Mouse (Mus musculus) left cerebral cortex, adult 18-20 months (tissue): Measurements from ENCODE around the gene Magi2. TPM values are rescaled to one million over a fixed set of nuclear protein-coding genes. Genes with fewer than 3 reads are reported as not detected.
"Not testable (repeated sequence)": the region's sequence is repeated elsewhere in the genome, so short reads cannot be mapped to it uniquely, and the experiment has no call there.

Experiments
- DNase-seq, 2 experiments: peaks; one replicate each; pipeline ENCODE4 v3.0.0; 2021 to 2022; ENCODE audit warnings: low spot score in 2 of 2, mixed read lengths in 1 of 2
- total RNA-seq, 2 experiments: library from RNA; stranded (reverse); gene quantifications; 2 replicates each; pipeline ENCODE4 v1.2.3; 2021

Magi2 gene
- total RNA-seq, 2 experiments from 2014 or later: 125 to 134 TPM

DNA sequence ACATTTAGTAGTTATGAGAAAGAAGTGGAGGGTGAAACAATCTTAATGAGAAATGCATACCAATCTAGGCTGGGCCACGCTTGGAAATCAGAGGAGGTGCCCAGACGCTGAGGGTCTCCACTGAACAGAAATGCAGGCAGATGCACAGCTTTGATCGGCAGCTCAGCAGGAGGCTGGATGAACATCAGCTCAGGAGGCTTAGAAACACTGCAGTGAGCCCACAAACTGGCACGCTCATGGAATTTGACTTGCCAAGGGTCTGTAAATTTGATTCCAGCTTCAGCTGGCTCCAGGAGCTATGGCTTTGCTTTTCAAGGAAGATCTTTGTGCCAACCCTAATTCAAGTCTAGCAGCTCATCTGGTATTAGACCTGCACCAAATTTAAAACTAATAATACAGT lies 187.7 kb downstream of the Magi2 start:
- no peak for DNase-seq

DNA sequence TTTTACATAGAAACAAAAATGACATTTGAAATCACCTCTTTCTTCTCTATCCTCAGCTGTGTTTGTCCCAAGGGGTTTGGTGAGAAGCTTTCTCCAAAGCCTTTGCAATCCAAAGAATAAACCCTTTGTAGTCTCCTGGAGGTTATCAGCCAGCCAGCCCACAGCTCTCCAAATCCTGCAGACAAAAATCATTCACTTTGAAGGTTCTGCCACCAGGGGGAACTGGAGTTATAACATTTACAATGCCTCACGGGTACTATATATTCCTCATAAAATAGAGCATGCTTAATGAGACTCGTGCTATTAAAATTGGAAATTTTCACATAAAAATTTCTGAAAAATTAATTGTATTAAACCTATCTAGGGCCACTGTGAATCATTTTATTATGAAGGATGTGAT lies 202.5 kb downstream of the Magi2 start:
- peak; percentile 60 to 76 for DNase-seq

DNA sequence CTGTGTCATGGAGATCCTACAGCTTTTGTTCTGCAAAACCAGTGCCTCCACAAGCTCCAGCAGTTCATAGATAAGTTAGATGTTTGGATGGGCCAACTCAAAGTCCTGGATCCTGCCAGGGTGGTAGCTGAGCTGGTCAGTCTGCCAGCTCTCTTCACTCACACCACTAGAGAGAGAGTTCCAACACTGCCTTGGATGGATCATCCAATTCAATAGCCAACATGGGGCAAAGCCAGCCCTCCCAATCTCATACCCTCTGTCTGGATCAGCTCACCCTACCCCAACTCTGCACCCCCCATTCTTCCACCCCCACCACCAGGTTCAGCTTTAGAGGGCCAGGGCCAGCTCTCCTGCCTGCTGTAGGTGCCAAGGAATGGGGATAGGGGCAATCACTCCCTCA lies 235.7 kb downstream of the Magi2 start:
- no peak for DNase-seq

DNA sequence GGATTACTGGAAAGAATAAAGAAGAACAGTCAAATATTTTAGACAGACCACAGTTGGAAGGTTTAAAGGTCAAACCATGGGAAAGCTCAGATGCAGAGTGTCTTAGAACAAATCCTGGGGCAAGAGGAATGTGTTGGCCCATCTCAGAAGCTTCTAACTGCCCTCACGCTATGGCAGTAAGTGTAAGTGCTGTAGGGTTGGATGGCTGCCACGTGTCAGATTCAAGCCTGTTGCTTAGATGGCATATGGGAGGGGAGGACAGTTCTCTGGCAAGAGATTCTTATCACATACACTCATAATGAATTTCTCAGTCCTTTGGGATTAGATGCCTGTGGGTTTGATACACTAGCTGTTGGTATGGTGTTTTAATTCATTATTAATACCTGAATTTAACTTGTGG lies 238.5 kb downstream of the Magi2 start:
- no peak for DNase-seq

DNA sequence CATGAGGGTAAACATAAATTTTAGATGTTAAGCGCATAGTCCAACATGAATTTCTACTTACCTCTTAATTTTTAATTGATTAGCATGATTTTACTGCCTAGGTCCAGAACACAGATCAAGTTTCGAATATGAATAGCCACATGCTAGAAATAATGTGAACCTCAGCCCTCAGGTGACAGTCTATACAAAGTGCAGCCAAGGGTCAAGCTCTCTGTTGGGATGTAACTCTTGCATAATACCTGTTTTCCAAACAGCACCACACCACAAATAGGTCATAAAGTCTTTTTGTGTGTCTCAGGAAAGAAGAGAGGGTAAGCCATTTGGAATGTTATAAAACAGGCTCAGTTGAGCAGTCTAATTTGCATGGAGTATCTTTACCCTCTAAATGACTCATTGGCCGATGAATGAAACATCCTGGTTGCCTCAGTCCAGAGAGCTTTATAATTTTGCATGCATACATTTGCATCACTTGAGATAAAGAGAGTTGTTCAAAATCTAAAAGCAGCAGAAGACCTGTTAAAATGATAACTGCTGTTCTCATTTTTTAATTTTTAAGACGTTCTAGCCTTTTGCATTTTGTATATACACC lies 246.1 kb downstream of the Magi2 start:
- DNase-seq: no peak

DNA sequence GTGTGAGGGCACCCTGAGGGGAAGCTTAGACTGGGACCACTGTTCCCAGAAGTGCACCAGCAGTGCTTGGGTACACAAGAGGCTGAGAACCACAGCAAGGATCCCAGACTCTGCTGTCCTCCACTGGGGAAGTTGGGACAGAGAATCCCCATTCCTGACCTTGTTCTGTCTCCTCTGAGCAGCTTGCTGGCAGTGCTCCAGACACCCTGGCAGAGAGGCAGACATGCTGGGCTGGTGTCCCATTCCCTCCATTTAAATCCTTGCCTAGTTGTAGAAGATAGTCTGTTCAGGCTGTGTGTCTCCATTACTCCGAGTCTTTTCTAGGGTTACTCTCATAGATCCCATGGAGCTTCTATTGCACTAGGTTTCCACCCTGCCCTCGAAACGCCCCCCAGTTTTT lies 256.1 kb downstream of the Magi2 start:
- DNase-seq: peak in 1 of 2 experiments; percentile 22

DNA sequence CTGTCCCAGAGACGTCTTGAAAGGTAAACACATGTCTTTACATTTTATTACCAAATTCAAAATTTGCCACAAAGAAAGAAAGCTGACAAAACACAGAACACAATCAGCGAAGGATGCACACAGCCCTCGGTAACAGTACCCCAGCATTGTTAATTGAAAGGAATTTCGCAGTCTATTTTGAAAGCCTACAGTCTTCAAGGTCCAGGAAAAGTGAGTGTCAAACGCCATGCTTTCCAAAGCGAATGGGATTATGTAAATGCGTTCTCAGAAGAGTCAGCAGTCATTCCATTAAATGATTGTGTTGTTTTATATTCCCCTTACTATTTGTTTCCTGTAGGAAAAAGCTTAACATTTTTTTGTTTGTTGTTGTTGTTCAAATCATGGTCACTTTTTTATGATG lies 261.1 kb downstream of the Magi2 start:
- no peak for DNase-seq

DNA sequence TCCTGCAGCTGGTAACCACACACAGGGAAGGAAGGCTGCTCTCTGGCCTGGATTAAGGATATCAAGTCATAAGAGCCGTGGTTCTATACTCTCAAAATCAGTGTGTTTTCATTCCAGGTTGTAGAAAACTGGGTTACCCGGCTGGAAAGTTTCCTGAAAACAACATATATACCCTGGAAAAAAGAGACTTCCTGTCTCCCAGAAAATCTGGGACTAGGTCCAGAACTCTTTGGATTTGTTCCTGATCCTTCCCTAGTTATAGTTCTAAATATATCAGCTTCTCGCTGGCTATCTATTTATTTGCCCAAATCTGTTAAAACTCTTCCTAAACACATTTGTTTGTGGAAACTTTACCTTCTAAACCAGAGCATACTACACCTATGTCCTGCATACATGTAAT lies 274.2 kb downstream of the Magi2 start:
- DNase-seq: peak in 1 of 2 experiments; percentile 33

DNA sequence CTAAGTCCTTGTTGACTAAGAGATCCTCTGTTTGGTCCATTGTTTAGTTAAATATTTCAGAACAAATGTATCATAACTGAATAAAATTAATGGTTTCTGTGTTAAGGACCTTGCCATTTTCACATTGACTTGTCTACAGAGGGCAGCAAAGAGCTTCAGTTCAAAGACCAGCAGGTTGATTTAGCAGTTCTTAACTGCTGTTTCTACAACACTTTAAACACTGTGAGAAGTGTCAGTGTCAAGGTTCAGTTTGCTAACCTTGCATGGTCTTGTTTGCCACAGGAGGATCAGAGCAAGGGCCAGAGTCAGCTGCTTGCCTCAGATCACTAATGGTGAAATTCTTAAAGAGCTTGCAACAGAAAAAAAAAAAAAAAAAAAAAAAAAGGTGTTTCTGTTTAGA lies 295.3 kb downstream of the Magi2 start:
- DNase-seq: peak in 1 of 2 experiments; percentile 28

DNA sequence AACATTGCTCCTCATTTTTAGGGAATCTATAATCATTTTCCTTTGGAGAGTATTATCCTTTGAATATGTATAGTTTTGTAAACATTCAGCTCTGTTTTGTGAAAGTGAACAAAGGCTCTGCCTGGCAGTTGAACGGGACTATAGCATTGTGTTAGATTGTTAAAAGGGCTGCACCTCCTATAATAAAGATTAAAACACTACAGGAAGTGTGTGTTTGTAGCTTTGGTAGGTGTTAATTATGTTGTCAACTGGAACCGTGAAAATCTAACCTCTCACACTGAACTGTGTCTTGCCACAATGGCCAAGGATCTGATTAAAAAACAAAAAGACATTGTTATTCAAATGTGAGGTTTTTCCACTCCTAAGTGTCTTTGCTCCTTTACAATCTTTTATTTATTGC lies 312.5 kb downstream of the Magi2 start:
- DNase-seq: no peak

DNA sequence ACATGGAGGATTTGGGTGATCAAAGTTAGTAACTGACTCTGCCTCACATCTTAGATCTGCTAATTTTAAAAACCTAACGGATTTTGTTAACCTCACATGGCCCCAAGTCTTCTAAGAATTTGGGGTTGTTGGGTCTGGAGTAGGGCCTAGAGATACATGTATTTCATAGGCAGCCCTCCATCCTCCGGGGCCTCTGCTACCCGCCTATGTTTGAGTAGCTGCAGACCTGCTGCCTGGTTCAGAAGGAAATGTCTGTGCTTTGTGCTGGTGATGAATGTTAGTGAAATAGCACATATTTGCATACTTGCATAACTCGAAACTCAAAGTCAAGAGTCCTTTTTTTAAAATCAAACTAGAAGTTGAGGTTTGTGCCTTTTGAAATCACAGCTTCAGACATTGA lies 319.6 kb downstream of the Magi2 start:
- peak; percentile 46 to 53 for DNase-seq

DNA sequence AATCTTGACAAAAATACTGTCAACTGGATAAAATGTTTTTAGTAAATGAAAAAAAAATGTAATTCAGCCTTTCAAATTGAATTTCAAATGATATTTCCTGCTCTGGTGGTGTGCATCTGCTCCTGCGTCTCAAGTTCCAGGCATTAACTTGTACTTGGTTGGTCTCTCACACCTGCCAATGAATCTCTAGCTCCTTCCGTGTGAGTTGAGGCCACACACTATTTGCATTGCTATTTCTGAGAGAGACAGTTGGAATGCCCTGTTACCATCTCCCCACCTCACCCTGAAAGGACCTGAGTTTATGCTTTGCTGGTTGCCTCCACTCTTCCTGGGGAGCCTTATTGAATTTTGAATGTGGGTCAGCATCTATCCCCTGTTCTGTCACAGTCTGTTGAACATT lies 320.1 kb downstream of the Magi2 start:
- DNase-seq: peak in 1 of 2 experiments; percentile 15

DNA sequence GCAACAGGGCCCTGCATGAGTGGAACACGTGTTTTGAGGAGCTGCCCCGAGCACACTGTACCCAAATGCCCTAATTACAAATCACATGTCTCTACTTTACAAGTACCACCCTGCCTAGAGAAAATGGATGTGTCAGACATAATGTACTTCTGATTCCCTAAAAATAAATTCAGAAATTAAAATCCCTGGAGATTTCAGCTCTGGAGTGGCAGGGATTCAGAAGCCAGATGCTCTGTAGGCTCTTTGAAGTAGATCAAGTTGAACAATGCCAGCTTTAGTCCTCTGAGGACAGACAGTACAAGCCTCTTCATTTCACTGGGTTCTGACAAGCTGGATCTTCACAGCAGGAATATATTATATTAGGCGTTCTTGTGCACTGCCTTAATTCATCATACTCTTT lies 326.7 kb downstream of the Magi2 start:
- peak in 1 of 2 experiments; percentile 31 for DNase-seq

DNA sequence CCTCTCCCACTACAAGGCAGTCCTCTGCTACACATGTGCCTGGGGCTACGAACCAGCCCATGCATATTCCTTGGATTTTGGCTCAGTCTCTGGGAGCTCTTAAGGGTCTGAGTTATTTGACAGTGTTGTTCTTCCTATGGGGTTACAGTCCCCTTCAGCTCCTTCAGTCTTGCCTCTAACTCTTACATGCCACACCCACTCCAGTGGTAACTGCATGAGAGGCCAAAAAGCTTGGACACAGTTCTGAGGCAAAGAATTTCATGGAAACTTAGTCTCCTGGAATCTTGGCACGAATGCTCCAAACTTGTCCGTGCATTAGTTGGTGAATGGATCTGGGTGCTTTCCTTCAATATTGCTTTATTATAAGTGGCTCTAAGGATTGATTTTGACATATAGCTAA lies 338.8 kb downstream of the Magi2 start:
- DNase-seq: no peak

DNA sequence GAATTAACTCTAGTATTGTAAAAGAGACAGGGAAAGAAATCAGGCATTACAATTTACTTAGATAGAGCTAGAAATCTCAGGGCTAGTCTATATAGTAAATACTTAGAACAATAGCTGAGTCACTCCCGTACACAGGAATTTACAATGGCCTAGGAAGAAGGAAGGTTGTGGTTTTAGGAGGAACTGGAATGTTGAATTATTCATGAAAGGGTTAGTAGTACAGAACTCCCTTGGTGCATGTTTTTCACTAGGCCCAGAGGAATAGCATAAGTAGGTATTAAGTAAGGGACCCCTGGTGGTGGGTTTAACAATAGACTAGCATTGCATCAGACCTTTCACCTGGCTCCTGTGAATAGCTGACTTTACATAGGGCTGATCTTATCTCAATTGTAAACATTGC lies 339.3 kb downstream of the Magi2 start:
- DNase-seq: not testable (repeated sequence)

DNA sequence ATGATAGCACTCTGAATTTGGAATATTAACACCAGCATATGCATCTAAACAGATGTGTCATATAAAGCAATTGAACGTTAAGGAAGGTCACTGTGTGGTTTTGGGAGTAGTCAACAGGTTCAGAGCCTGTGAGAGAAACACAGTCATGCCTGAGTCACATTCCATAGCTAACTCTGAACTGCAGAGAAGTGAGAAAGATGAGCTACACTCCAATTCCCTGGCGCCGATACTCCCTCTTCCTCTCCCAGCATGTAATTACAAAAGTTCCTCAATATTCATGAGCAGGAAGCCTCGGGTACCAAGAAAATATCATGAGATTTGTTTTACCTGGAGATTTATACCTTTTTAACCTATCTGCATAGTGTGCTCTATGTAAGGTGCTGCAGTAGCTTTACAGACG lies 380.9 kb downstream of the Magi2 start:
- no peak for DNase-seq

DNA sequence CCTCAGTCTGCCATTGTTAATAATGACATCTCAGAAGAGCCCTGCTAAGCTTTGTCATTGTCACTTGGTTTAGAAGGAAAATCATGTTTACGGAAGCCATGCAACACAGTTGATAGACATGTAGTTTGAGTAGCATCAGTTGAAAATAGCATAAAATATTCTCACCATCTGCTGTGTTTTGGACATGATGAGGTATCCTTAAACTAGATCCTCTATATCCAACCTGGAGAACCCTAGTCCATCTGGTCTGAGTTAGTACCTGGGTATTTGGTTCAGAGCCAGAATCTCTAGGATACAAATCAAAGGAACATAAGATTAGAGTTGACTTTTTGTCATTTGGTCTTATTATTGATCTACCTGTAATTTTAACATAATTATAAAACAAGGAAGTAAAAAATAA lies 385.0 kb downstream of the Magi2 start:
- DNase-seq: no peak

DNA sequence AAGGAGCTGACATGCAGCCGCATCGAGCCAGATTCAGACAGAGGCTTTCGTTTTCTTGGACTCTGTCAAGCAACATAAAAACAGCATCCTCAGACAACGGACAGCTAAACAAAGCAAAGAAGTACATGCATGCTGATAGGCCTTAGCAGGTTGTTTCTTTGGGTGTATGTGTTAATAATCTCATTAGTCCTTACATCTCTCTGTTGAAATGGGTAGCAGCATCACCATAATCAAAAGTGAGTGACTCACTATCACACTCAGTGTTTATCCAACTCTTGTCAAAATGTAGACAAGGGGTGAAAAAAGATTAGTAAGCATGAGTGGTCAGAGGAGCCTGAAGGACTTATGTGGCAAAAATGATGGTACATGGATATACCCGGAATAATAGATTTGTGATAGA lies 394.8 kb downstream of the Magi2 start:
- no peak for DNase-seq

DNA sequence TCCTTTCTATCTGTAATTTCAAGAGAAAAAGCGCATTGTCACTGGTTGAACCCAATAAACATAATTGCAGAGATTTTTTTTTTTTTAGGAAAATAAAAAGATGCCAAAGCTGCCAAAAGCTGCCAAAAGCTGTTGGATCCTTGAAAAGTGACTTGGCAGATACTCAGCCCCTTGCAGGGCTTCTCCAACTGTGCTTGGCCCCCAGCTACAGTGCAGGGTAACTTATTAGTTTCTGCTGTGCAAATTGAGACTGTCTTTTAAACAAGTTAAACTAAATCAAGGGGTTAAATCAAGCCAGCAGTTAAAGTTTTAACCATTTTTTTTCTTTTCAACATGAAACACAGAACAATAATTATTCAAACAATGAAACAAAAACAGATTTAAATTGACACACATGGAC lies 407.1 kb downstream of the Magi2 start:
- no peak for DNase-seq

DNA sequence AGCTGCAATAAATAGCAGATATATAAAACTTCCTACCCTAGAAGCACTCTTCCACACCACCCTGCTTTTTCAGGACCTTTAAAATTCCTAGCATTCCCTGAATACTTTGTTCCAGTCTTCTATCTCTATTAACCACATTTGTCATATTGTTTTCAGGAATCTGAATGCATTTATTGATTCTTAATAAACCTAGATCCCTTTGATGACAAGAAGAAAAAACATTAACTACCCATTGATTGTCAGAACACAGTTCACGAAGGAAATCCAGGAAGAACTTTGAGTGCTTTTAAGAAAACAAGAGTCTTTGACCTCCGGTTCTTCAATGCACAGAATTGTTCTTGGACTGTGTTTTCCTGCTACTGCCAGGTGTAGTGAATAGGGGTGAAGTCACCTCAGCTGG lies 411.0 kb downstream of the Magi2 start:
- DNase-seq: no peak

DNA sequence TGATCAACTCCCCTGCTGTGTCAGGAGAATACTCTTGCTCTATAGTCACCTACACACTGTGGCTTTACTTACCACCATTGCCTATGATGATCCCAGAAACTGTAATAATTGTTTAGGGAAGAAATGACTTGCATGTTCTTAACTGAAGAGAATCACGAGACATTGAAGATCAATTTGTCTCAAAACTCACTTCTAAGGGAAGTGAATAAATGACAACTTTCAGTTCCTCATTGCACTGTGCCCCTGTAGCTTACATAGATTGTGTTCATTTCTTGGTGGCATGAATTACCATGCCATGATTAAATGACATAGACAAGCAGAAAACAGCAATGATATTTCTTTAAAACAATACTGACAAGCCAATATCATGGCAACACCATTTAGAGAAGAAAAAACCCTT lies 429.1 kb downstream of the Magi2 start:
- no peak for DNase-seq

DNA sequence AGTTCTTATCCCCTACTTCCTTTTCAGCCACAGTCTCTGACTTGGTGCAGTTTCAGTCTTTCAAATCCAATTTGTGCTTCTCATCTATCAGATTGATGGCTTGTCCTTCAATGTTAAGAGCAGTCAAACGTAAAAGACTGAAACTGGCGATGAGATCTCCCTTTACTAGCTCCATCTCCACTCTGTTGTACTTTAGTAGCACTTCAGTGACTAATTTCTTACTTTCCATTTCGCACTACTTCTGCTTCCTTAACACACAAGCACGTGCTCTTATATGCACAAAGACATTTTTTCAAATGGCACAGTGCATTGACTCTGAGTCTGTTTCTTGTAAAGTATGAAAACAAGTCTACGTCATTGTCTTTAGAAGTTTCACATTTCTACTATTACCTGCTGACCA lies 439.6 kb downstream of the Magi2 start:
- DNase-seq: no peak

DNA sequence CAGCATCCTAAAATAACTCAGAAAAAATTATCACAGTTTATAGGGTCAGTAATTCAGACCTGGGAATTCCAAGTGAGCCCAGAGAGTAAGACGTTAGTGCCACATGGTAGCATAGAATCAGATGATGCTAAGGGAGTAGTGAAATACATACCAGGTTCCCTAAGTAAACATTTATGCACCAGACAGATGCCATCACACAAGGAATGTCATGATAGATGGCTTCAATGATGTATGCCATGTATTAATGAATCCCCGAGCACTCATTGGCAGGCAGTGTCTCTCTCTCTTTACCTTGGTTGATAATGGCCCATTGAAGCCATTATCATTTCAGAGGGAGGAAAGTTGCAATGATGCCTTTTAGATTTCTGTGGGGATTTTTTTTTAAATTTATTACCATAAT lies 490.5 kb downstream of the Magi2 start:
- no peak for DNase-seq

DNA sequence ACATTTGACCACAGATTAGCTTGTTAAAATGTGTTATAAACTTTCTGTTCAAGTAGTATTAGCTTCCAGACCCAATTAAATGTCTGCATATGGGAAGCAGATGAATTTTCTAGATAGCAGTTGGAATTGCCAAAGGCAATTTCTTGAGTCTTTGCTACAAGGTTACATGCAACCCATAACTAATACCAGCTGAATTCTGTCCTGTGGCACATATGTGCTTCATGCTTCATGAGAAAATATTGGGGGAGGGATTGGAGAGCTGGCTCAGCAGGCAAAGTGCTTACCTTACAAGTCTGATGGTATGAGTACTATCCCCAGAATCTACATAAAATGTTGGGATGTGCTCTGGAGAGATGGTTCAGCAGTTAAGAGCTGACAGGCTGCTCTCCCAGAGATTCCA lies 499.4 kb downstream of the Magi2 start:
- DNase-seq: no peak
